Mouse (Mus musculus): ENCODE results near the gene Parn. TPM values are rescaled to one million over a fixed set of nuclear protein-coding genes. Genes with fewer than 3 reads are reported as not detected.

Parn gene
- polyA plus RNA-seq, 1 experiment from 2014 or later, result 13.8 TPM

DNA sequence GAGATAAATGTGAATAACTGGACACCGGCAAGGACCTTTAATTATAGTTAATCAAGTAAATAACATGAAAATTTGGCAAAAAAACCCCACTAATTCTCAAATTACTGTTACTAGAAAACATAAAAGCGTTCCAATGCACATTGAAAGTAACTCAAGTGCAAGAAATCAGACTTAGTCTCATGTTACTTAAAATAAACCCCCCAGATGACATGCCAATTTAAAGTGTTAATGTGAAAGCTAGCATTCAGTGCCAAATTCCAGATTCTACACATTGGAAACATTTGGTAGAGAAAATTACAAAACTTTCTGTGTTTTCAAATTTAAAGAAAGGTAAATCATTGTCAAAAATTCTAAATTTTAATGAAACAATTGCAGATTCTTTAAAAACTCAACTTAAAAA is 110.2 kb downstream of the Parn start:
- Histone ChIP-seq H3K4me2 (ENCODE audit: low read depth, low read length) (no peak overlapping the region), H3K36me3 (replicated peaks; ENCODE audit: insufficient read depth, low read length) (0 out of 2 replicates have a peak, but pooled peaks cover 5% of the 10 kb centered on the region), H3K27ac (ENCODE audit: low read depth) (no peak overlapping the region), H3K9me3 (ENCODE audit: low read length) (peaks cover 2% of the 10 kb centered on the region; the same call in 1 of the 2 replicates), H3K4me1 (ENCODE audit: insufficient read depth) (no peaks in the 10 kb centered on the region), H3K9ac (replicated peaks) (no peak overlapping the region), H3K4me3 (ENCODE audit: low read depth, low read length) (no peak overlapping the region), H3K27me3 (ENCODE audit: insufficient read depth, low read length) (no peaks in the 10 kb centered on the region)
- no peak for ATAC-seq
- no peak for TF ChIP-seq CTCF (IDR thresholded peaks at IDR 0.05; ENCODE audit: low read depth)
- no peak for TF ChIP-seq EP300 (IDR thresholded peaks at IDR 0.05; ENCODE audit: low read depth)
- WGBS (ENCODE audit: insufficient replicate concordance), result 81% methylated on average over 2 of the region's 2 CpGs
- no peak for DNase-seq

DNA sequence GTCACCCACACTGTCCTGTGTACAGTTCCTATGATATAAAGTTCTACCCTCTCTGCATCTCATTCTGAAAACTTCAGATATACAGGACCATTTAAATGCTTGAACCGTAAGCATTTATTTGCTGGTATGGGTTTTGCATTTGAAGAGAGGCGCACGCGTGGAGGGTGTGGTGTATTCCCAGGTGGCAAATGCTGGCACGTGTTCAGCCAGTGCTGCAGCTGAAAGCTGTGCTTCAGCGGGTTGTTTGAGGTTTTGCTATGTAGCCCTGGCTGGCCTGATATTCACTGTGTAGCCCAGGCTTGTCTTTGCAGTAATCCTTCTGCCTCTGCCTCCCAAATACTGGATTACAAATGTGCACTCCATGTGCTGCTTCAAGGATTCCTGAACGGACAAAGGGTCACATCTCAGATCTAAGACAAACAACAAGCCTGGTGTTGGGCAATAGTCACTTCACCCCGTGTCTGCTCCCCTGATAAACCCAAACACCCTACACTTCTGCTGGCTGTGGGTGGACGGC is 111.0 kb downstream of the Parn start:
- ATAC-seq (no peak), DNase-seq (no peak)
- WGBS (ENCODE audit: insufficient replicate concordance), result 74% methylated on average over 9 of the region's 9 CpGs
- TF ChIP-seq EP300 (IDR thresholded peaks at IDR 0.05; ENCODE audit: low read depth) (no peak), CTCF (IDR thresholded peaks at IDR 0.05; ENCODE audit: low read depth) (no peak)
- no peak overlapping the region for H3K4me2 ChIP-seq (ENCODE audit: low read depth, low read length)
- no peaks in the 10 kb centered on the region for H3K27me3 ChIP-seq (ENCODE audit: insufficient read depth, low read length)
- no peaks in the 10 kb centered on the region for H3K4me1 ChIP-seq (ENCODE audit: insufficient read depth)
- H3K27ac ChIP-seq (ENCODE audit: low read depth), result no peak overlapping the region
- H3K4me3 ChIP-seq (ENCODE audit: low read depth, low read length), result no peak overlapping the region
- H3K36me3 ChIP-seq (replicated peaks; ENCODE audit: insufficient read depth, low read length), result 0 out of 2 replicates have a peak, but pooled peaks cover 5% of the 10 kb centered on the region
- no peak overlapping the region for H3K9ac ChIP-seq (replicated peaks)
- peaks cover 2% of the 10 kb centered on the region; the same call in 1 of the 2 replicates for H3K9me3 ChIP-seq (ENCODE audit: low read length)

DNA sequence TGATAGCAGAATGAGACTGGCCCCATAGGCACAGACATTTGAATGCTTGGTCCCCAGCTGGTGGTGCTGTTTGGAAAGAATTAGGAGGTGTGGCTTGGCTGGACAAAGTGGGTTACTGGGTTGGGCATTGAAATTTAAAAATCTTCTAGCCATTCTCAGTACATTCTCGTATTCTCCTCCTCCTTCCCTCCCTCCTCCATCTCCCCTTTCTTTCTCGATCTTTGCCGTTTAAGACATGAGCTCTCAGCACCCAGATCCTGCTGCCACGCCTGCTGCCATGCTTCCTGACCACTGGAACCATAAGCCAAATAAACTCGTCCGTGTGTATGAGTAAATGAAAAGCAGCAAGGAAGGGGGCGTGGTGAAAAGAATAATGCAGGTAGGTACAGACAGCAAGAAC is 111.5 kb downstream of the Parn start:
- DNase-seq, result no peak
- Histone ChIP-seq H3K27ac (ENCODE audit: low read depth) (no peak overlapping the region), H3K36me3 (replicated peaks; ENCODE audit: insufficient read depth, low read length) (0 out of 2 replicates have a peak, but pooled peaks cover 5% of the 10 kb centered on the region), H3K4me3 (ENCODE audit: low read depth, low read length) (no peak overlapping the region), H3K9me3 (ENCODE audit: low read length) (peaks cover 2% of the 10 kb centered on the region; the same call in 1 of the 2 replicates), H3K9ac (replicated peaks) (no peak overlapping the region), H3K27me3 (ENCODE audit: insufficient read depth, low read length) (no peaks in the 10 kb centered on the region), H3K4me1 (ENCODE audit: insufficient read depth) (no peaks in the 10 kb centered on the region), H3K4me2 (ENCODE audit: low read depth, low read length) (no peak overlapping the region)
- WGBS (ENCODE audit: insufficient replicate concordance), result 83% methylated on average over 7 of the region's 7 CpGs
- ATAC-seq, result no peak
- TF ChIP-seq EP300 (IDR thresholded peaks at IDR 0.05; ENCODE audit: low read depth) (no peak), CTCF (IDR thresholded peaks at IDR 0.05; ENCODE audit: low read depth) (no peak)

DNA sequence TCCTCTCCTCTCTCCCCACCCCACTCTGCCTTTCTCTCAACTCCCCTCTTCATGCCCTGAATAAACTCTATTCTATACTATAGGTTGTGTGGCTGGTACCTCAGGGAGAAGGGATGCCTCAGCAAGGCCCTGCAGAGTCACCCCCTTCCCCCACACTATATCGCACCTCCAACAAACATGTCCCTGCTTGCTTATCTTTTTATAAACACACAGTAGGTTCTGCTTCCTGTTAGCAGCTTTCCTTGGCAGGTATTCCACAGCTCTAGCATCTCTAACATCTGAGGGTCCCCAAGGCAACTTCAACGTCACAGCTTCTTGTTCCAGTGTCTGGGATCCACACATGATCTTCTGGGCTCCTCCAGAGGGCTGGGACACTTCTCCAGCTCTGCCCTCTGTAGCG is 117.3 kb downstream of the Parn start:
- no peak for ATAC-seq
- Histone ChIP-seq H3K4me3 (ENCODE audit: low read depth, low read length) (no peak overlapping the region), H3K9me3 (ENCODE audit: low read length) (peaks cover 14% of the 10 kb centered on the region), H3K4me2 (ENCODE audit: low read depth, low read length) (no peak overlapping the region), H3K9ac (replicated peaks) (no peak overlapping the region), H3K4me1 (ENCODE audit: insufficient read depth) (no peaks in the 10 kb centered on the region), H3K27me3 (ENCODE audit: insufficient read depth, low read length) (no peaks in the 10 kb centered on the region), H3K36me3 (replicated peaks; ENCODE audit: insufficient read depth, low read length) (peaks cover 4% of the 10 kb centered on the region; the same call in 1 of the 2 replicates), H3K27ac (ENCODE audit: low read depth) (no peak overlapping the region)
- WGBS (ENCODE audit: insufficient replicate concordance), result 82% methylated on average over 3 of the region's 3 CpGs
- no peak for TF ChIP-seq CTCF (IDR thresholded peaks at IDR 0.05; ENCODE audit: low read depth)
- TF ChIP-seq EP300 (IDR thresholded peaks at IDR 0.05; ENCODE audit: low read depth), result no peak
- DNase-seq, result no peak

DNA sequence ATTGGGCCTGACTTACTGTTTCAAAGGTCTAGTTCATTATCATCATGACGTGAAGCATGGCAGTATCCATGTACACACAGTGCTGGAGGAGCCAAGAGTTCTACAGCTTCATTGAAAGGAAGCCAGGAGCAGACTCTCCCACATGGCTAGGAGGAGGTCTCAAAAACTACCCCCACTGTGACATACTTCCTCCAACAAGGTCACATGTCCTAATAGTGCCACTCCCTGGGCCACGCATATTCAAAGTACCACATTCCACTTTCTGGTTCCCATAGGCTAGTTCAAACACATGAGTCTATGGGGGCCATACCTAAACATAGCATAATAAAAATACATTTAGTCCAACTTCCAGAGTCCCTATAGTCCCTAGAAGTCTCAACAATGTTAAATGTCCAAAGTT is 118.0 kb downstream of the Parn start:
- Histone ChIP-seq H3K9me3 (ENCODE audit: low read length) (peaks cover 18% of the 10 kb centered on the region), H3K4me2 (ENCODE audit: low read depth, low read length) (no peak overlapping the region), H3K27ac (ENCODE audit: low read depth) (no peak overlapping the region), H3K4me3 (ENCODE audit: low read depth, low read length) (no peak overlapping the region), H3K4me1 (ENCODE audit: insufficient read depth) (no peaks in the 10 kb centered on the region), H3K27me3 (ENCODE audit: insufficient read depth, low read length) (no peaks in the 10 kb centered on the region), H3K36me3 (replicated peaks; ENCODE audit: insufficient read depth, low read length) (peaks cover 5% of the 10 kb centered on the region; the same call in 1 of the 2 replicates), H3K9ac (replicated peaks) (no peak overlapping the region)
- DNase-seq (no peak), ATAC-seq (no peak)
- no peak for TF ChIP-seq CTCF (IDR thresholded peaks at IDR 0.05; ENCODE audit: low read depth)
- TF ChIP-seq EP300 (IDR thresholded peaks at IDR 0.05; ENCODE audit: low read depth), result no peak
- WGBS (ENCODE audit: insufficient replicate concordance), result 92% methylated on average over 2 of the region's 2 CpGs

DNA sequence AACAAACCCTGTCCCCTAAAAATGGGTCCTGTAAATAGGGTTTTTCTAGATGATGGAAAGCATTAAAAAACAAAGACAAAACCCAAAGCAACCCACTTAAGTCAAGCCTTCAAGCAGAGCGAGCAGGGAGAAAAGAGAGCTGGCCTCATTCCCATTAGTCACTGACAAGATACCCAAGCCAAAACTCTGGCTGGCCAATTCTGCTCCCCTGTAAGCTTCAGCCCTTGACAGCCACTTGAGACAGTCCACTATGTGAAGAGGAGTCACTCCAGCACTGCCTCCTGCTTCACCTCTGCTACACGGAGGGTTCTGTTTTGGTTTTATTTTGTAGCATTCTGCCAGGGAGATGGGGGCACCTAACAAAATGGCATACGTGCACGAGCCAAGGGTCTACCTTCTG is 126.2 kb downstream of the Parn start:
- Histone ChIP-seq H3K9me3 (ENCODE audit: low read length) (peaks cover 17% of the 10 kb centered on the region), H3K4me3 (ENCODE audit: low read depth, low read length) (no peak overlapping the region), H3K27me3 (ENCODE audit: insufficient read depth, low read length) (no peaks in the 10 kb centered on the region), H3K4me2 (ENCODE audit: low read depth, low read length) (no peak overlapping the region), H3K9ac (replicated peaks) (no peak overlapping the region), H3K36me3 (replicated peaks; ENCODE audit: insufficient read depth, low read length) (peaks cover 12% of the 10 kb centered on the region; the same call in 1 of the 2 replicates), H3K4me1 (ENCODE audit: insufficient read depth) (no peaks in the 10 kb centered on the region), H3K27ac (ENCODE audit: low read depth) (no peak overlapping the region)
- 83% methylated on average over 4 of the region's 4 CpGs for WGBS (ENCODE audit: insufficient replicate concordance)
- no peak for TF ChIP-seq EP300 (IDR thresholded peaks at IDR 0.05; ENCODE audit: low read depth)
- no peak for TF ChIP-seq CTCF (IDR thresholded peaks at IDR 0.05; ENCODE audit: low read depth)
- DNase-seq (no peak), ATAC-seq (no peak)
